Mouse (Mus musculus): ENCODE results near the gene Phactr2. TPM values are rescaled to one million over a fixed set of nuclear protein-coding genes. Genes with fewer than 3 reads are reported as not detected.

Gene Phactr2
- total and polyA plus RNA-seq, 3 experiments = not detected

DNA sequence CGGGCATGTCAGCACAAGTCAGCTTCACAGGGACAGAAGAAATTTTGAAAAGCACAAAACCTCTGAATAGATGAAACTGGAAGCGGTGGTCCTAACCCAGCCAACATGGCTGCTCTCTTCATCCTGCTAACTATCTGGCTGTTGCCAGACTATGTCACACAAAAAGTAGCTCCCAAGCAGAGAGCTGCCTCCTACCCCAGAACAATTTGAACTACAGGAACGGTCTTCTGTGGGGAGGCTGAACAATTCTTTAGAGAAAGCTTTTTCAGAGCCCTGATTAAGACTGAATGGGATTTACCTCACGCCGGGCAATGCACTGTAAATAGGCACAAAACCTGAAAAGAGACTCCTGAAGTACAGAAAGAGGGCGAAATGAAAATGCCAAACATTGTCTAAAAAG lies 162.6 kb downstream of the Phactr2 start:
- Histone ChIP-seq H3K9me3 (replicated peaks; ENCODE audit: insufficient read depth, low read length) (no peaks in the 10 kb centered on the region), H3K4me1 (ENCODE audit: control insufficient read depth in 1 of 2, insufficient read depth in 2 of 2, low read length in 2 of 2) (no peaks in the 10 kb centered on the region), H3K27me3 (ENCODE audit: control insufficient read depth in 1 of 2, insufficient read depth in 2 of 2, low read length in 2 of 2) (no peaks in the 10 kb centered on the region; a peak in 1 of 4 replicates), H3K4me3 (ENCODE audit: control insufficient read depth in 1 of 2, insufficient read depth in 1 of 2, low read depth in 2 of 2, low read length in 2 of 2) (no peak overlapping the region), H3K79me2 (ENCODE audit: control insufficient read depth, insufficient read depth, low read length, poor library complexity) (no peaks in the 10 kb centered on the region), H3K36me3 (ENCODE audit: control insufficient read depth in 1 of 2, insufficient read depth in 2 of 2, low read length in 2 of 2) (no peaks in the 10 kb centered on the region), H3K9ac (ENCODE audit: control insufficient read depth, low read depth, low read length, poor library complexity, severe bottlenecking) (no peak overlapping the region), H3K27ac (ENCODE audit: control insufficient read depth, low read depth, low read length) (no peak overlapping the region)
- TF ChIP-seq TAL1 (IDR thresholded peaks at IDR 0.05; ENCODE audit: low read length) (no peak), ZC3H11A (IDR thresholded peaks at IDR 0.05; ENCODE audit: low read depth, low read length) (no peak), BHLHE40 (IDR thresholded peaks at IDR 0.05; ENCODE audit: borderline replicate concordance, low read depth, low read length) (no peak), NRF1 (IDR thresholded peaks at IDR 0.05; ENCODE audit: insufficient read depth, low read depth, low read length, poor library complexity, severe bottlenecking) (no peak), RAD21 (IDR thresholded peaks at IDR 0.05; ENCODE audit: low read depth, low read length) (no peak), E2F4 (IDR thresholded peaks at IDR 0.05; ENCODE audit: borderline replicate concordance, low read depth, low read length) (no peak), USF1 (IDR thresholded peaks at IDR 0.05; ENCODE audit: low read depth, low read length) (no peak), SMC3 (IDR thresholded peaks at IDR 0.05; ENCODE audit: low read depth, low read length) (no peak), POLR2A (IDR thresholded peaks at IDR 0.05; ENCODE audit: control insufficient read depth in 1 of 2, insufficient read depth in 1 of 2, low read depth in 1 of 2, low read length in 2 of 2, poor library complexity in 1 of 2) (no peak), MYB (IDR thresholded peaks at IDR 0.05; ENCODE audit: low read depth, low read length) (no peak), HCFC1 (IDR thresholded peaks at IDR 0.05; ENCODE audit: low read depth, low read length) (no peak), MAZ (IDR thresholded peaks at IDR 0.05; ENCODE audit: low read depth, low read length) (no peak), CHD1 (IDR thresholded peaks at IDR 0.05; ENCODE audit: low read depth, low read length) (no peak), RCOR1 (IDR thresholded peaks at IDR 0.05; ENCODE audit: low read depth, low read length) (no peak)
- no peak for DNase-seq (ENCODE audit: low read depth, low spot score)

DNA sequence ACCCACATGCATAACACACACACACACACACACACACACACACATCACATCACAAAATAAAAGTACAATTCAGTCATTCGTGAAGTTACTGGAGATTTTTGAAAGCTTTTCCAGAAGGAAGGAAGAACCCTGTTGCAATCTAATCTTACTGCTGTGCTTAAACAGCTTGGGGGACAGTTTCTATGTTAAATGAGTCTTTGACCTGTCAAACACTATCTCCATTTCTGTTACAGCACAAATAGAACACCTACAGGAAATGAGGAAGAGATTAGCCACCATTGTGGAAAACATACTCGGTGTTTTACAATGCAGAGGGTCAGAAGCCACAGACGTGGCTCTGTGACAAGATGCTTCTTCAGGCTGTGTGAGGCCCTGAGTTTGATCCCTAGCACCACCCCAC lies 164.1 kb downstream of the Phactr2 start:
- Histone ChIP-seq H3K36me3 (ENCODE audit: control insufficient read depth in 1 of 2, insufficient read depth in 2 of 2, low read length in 2 of 2) (no peaks in the 10 kb centered on the region), H3K27ac (ENCODE audit: control insufficient read depth, low read depth, low read length) (no peak overlapping the region), H3K4me3 (ENCODE audit: control insufficient read depth in 1 of 2, insufficient read depth in 1 of 2, low read depth in 2 of 2, low read length in 2 of 2) (no peak overlapping the region), H3K79me2 (ENCODE audit: control insufficient read depth, insufficient read depth, low read length, poor library complexity) (no peaks in the 10 kb centered on the region), H3K4me1 (ENCODE audit: control insufficient read depth in 1 of 2, insufficient read depth in 2 of 2, low read length in 2 of 2) (no peaks in the 10 kb centered on the region), H3K9me3 (replicated peaks; ENCODE audit: insufficient read depth, low read length) (no peaks in the 10 kb centered on the region), H3K9ac (ENCODE audit: control insufficient read depth, low read depth, low read length, poor library complexity, severe bottlenecking) (no peak overlapping the region), H3K27me3 (ENCODE audit: control insufficient read depth in 1 of 2, insufficient read depth in 2 of 2, low read length in 2 of 2) (no peaks in the 10 kb centered on the region; a peak in 1 of 4 replicates)
- TF ChIP-seq ELF1 (IDR thresholded peaks at IDR 0.05; ENCODE audit: low read depth, low read length) (no peak), TAL1 (IDR thresholded peaks at IDR 0.05; ENCODE audit: low read length) (no peak), ZNF384 (IDR thresholded peaks at IDR 0.05; ENCODE audit: low read depth, low read length) (no peak), MXI1 (IDR thresholded peaks at IDR 0.05; ENCODE audit: low read depth, low read length) (no peak), USF1 (IDR thresholded peaks at IDR 0.05; ENCODE audit: low read depth, low read length) (no peak), CHD2 (IDR thresholded peaks at IDR 0.05; ENCODE audit: low read length) (no peak), SIN3A (IDR thresholded peaks at IDR 0.05; ENCODE audit: low read length) (no peak), ZMIZ1 (IDR thresholded peaks at IDR 0.05; ENCODE audit: low read depth, low read length) (no peak), RAD21 (IDR thresholded peaks at IDR 0.05; ENCODE audit: low read depth, low read length) (no peak)
- no peak for DNase-seq (ENCODE audit: low read depth, low spot score)
